Mouse (Mus musculus): Measurements from ENCODE around the gene Plxdc1. TPM values are rescaled to one million over a fixed set of nuclear protein-coding genes. Genes with fewer than 3 reads are reported as not detected.
A peak's percentile ranks its signal among the peaks of the same experiment; 100 is the strongest.

Plxdc1 gene
- total and polyA plus RNA-seq, 2 experiments from 2014 or later = 3.1 to 4.9 TPM

DNA sequence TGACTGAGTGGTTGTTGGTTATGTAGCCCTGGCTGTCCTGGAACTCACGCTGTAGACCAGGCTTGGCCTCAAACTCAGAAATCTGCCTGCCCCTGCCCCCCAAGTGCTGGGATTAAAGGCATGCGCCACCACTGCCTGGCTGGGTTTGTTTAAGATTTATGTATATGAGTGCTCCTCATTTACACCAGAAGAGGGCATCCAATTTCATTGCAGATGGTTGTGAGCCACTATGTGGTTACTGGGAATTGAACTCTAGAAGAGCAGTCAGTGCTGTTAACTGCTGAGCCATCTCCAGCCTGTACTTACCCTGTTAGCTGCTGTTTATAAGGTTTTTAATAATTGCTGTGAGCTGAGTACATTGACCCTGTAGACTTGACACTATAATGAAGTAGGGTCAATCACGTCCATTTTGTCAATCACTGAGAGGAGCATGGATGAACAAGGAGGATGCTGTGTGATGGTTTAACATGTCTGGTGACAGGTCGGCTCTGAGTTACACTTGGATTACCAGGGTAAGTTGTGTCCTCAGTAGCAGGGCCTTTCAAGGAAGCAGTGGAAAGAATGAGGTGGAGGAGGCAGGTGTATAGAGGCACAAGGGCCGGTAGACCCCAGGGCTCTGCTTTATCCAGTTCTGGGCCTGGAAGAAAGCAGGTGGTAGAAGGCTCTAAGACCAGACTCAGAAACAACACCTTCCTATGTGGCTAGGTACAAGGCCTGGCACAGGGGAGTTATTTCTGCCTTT lies 44.6 kb upstream of the Plxdc1 start:
- no peak overlapping the region for H3K27ac ChIP-seq (ENCODE audit: low read depth, low read length)
- WGBS = 44% methylated on average over 5 of the region's 5 CpGs

GRCm38 (mm10) chr11:98027785-98028184 lies 41.5 kb upstream of the Plxdc1 start:
- Histone ChIP-seq H3K4me3 (ENCODE audit: low read depth, low read length) (peak overlapping the region; percentile 93), H3K9me3 (ENCODE audit: low read length) (no peaks in the 10 kb centered on the region), H3K4me2 (ENCODE audit: low read depth, low read length, poor library complexity, severe bottlenecking) (peak overlapping the region; percentile 84), H3K36me3 (ENCODE audit: insufficient read depth, low read length) (peaks cover 23% of the 10 kb centered on the region), H3K27me3 (ENCODE audit: insufficient read depth, low read length) (no peaks in the 10 kb centered on the region), H3K27ac (ENCODE audit: low read depth, low read length) (no peak overlapping the region), H3K9ac (replicated peaks; ENCODE audit: low read length, poor library complexity, severe bottlenecking) (peak overlapping the region; percentile 97), H3K4me1 (ENCODE audit: insufficient read depth, low read length) (peaks cover 4% of the 10 kb centered on the region; the same call in 1 of the 2 replicates)
- 23% methylated on average over 7 of the region's 7 CpGs for WGBS
- TF ChIP-seq CTCF (IDR thresholded peaks at IDR 0.05) = no peak
- ATAC-seq (ENCODE audit: low FRiP score) (no peak), DNase-seq (ENCODE audit: low spot score) (no peak)

More for the DNA sequence above, 44.6 kb upstream of the Plxdc1 start:
- peak; percentile 54 for TF ChIP-seq CTCF (IDR thresholded peaks at IDR 0.05)
- no peak overlapping the region for H3K9ac ChIP-seq (replicated peaks; ENCODE audit: low read length, poor library complexity, severe bottlenecking)
- H3K4me1 ChIP-seq (ENCODE audit: insufficient read depth, low read length) = peaks cover 5% of the 10 kb centered on the region; the same call in 1 of the 2 replicates
- peaks cover 23% of the 10 kb centered on the region for H3K36me3 ChIP-seq (ENCODE audit: insufficient read depth, low read length)
- no peaks in the 10 kb centered on the region for H3K9me3 ChIP-seq (ENCODE audit: low read length)
- no peaks in the 10 kb centered on the region for H3K27me3 ChIP-seq (ENCODE audit: insufficient read depth, low read length)
- H3K4me2 ChIP-seq (ENCODE audit: low read depth, low read length, poor library complexity, severe bottlenecking) = no peak overlapping the region
- DNase-seq (ENCODE audit: low spot score) (no peak), ATAC-seq (ENCODE audit: low FRiP score) (no peak)
- no peak overlapping the region for H3K4me3 ChIP-seq (ENCODE audit: low read depth, low read length)

GRCm38 (mm10) chr11:98027297-98027688 lies 41.0 kb upstream of the Plxdc1 start:
- Histone ChIP-seq H3K27me3 (ENCODE audit: insufficient read depth, low read length) (no peaks in the 10 kb centered on the region), H3K9ac (replicated peaks; ENCODE audit: low read length, poor library complexity, severe bottlenecking) (peak overlapping the region; percentile 97), H3K4me2 (ENCODE audit: low read depth, low read length, poor library complexity, severe bottlenecking) (peak overlapping the region; percentile 84), H3K4me1 (ENCODE audit: insufficient read depth, low read length) (peaks cover 4% of the 10 kb centered on the region; the same call in 1 of the 2 replicates), H3K9me3 (ENCODE audit: low read length) (no peaks in the 10 kb centered on the region), H3K36me3 (ENCODE audit: insufficient read depth, low read length) (peaks cover 23% of the 10 kb centered on the region), H3K4me3 (ENCODE audit: low read depth, low read length) (peak overlapping the region; percentile 93), H3K27ac (ENCODE audit: low read depth, low read length) (peak overlapping the region; percentile 88)
- DNase-seq (ENCODE audit: low spot score) (no peak), ATAC-seq (ENCODE audit: low FRiP score) (no peak; the same call in 1 of the 2 replicates)
- TF ChIP-seq CTCF (IDR thresholded peaks at IDR 0.05) = no peak
- WGBS = 0% methylated on average over 18 of the region's 18 CpGs

DNA sequence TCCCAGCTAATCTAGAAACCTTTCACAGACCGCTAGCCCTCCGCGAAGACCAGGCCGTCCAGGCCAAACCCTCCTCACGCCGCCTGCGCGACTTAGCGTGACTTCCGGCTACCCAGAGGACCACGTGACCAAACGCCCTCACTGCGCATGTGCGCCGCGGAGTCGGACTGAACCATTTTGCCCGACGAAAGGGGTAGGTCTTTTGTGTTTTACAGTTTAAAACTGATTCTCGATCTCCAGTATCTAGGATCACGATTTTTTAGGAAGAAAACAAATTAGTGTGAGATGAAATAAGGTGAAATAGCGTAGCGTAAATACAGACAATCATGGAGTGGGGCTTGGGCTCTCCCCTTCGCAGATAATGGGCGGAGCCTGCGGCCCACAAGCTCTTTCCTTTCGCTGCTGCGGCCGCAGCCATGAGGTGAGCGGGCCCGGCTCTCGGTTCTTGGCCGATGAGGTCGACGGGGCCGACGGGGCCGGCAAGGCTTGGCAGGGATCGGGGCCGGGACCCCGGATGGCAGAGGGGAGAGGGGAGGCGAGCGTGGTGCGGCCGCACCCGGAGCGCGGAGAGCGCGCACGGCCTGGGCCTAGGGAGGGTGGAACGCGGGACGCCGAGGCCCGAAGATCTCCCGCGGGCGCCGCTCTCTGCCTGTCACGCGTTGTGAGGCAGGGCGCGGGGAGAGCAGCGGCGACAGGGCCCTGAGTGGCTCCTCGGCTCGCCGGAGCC lies 40.5 kb upstream of the Plxdc1 start, which contains the start of gene Rpl19:
Gene Rpl19 (plus strand): TSS at position 141 of the 727 bp plus-strand sequence.
- H3K4me1 ChIP-seq (ENCODE audit: insufficient read depth, low read length) = peaks cover 4% of the 10 kb centered on the region; the same call in 1 of the 2 replicates
- H3K4me3 ChIP-seq (ENCODE audit: low read depth, low read length) = peak within 1 kb of the TSS; percentile 93
- no peaks in the 10 kb centered on the region for H3K9me3 ChIP-seq (ENCODE audit: low read length)
- under 1% methylated on average over 67 of the region's 69 CpGs for WGBS
- peaks cover 23% of the 10 kb centered on the region for H3K36me3 ChIP-seq (ENCODE audit: insufficient read depth, low read length)
- H3K9ac ChIP-seq (replicated peaks; ENCODE audit: low read length, poor library complexity, severe bottlenecking) = peak within 1 kb of the TSS; percentile 97
- peak; percentile 71 for ATAC-seq (ENCODE audit: low FRiP score)
- no peak for TF ChIP-seq CTCF (IDR thresholded peaks at IDR 0.05)
- DNase-seq (ENCODE audit: low spot score) = peak; percentile 94
- peak within 1 kb of the TSS; percentile 84 for H3K4me2 ChIP-seq (ENCODE audit: low read depth, low read length, poor library complexity, severe bottlenecking)
- no peaks in the 10 kb centered on the region for H3K27me3 ChIP-seq (ENCODE audit: insufficient read depth, low read length)
- peak within 1 kb of the TSS; percentile 88 for H3K27ac ChIP-seq (ENCODE audit: low read depth, low read length)

- Histone ChIP-seq H3K9me3 (ENCODE audit: low read length) (no peaks in the 10 kb centered on the region), H3K4me2 (ENCODE audit: low read depth, low read length, poor library complexity, severe bottlenecking) (peak overlapping the region; percentile 84), H3K27ac (ENCODE audit: low read depth, low read length) (peak overlapping the region; percentile 88), H3K4me1 (ENCODE audit: insufficient read depth, low read length) (peaks cover 4% of the 10 kb centered on the region; the same call in 1 of the 2 replicates), H3K27me3 (ENCODE audit: insufficient read depth, low read length) (no peaks in the 10 kb centered on the region), H3K4me3 (ENCODE audit: low read depth, low read length) (peak overlapping the region; percentile 93), H3K9ac (replicated peaks; ENCODE audit: low read length, poor library complexity, severe bottlenecking) (peak overlapping the region; percentile 97), H3K36me3 (ENCODE audit: insufficient read depth, low read length) (peaks cover 21% of the 10 kb centered on the region)
- TF ChIP-seq CTCF (IDR thresholded peaks at IDR 0.05) = no peak
- ATAC-seq (ENCODE audit: low FRiP score) (no peak), DNase-seq (ENCODE audit: low spot score) (no peak)
- 5% methylated on average over 15 of the region's 15 CpGs for WGBS
Observed at GRCm38 (mm10) chr11:98026248-98026569, 40.0 kb upstream of the Plxdc1 start.

GRCm38 (mm10) chr11:98024516-98024915 lies 38.3 kb upstream of the Plxdc1 start:
- H3K9me3 ChIP-seq (ENCODE audit: low read length) = no peaks in the 10 kb centered on the region
- WGBS = 95% methylated on average over 3 of the region's 3 CpGs

More at GRCm38 (mm10) chr11:98024516-98024915, 38.3 kb upstream of the Plxdc1 start:
- Histone ChIP-seq H3K36me3 (ENCODE audit: insufficient read depth, low read length) (peaks cover 7% of the 10 kb centered on the region), H3K4me2 (ENCODE audit: low read depth, low read length, poor library complexity, severe bottlenecking) (no peak overlapping the region), H3K4me1 (ENCODE audit: insufficient read depth, low read length) (peaks cover 15% of the 10 kb centered on the region; the same call in 1 of the 2 replicates), H3K4me3 (ENCODE audit: low read depth, low read length) (no peak overlapping the region), H3K27ac (ENCODE audit: low read depth, low read length) (no peak overlapping the region), H3K27me3 (ENCODE audit: insufficient read depth, low read length) (no peaks in the 10 kb centered on the region), H3K9ac (replicated peaks; ENCODE audit: low read length, poor library complexity, severe bottlenecking) (no peak overlapping the region)
- DNase-seq (ENCODE audit: low spot score) (no peak), ATAC-seq (ENCODE audit: low FRiP score) (no peak)
- TF ChIP-seq CTCF (IDR thresholded peaks at IDR 0.05) = no peak
